Mouse (Mus musculus) liver, adult 10 weeks (tissue): Measurements from ENCODE around the gene Fktn. TPM values are rescaled to one million over a fixed set of nuclear protein-coding genes. Genes with fewer than 3 reads are reported as not detected.

Source experiments
- polyA plus RNA-seq: library from polyadenylated mRNA; stranded (reverse); fragments of 350-450 nt; fragmentation: Illumina TruSeq; extraction: RNeasy Lipid Tissue Mini Kit (QIAGEN cat#74804); gene quantifications from one replicate; pipeline ENCODE4 v1.2.3, GENCODE M21; 2014; ENCODE audit warnings: low read depth, low replicate concordance

Gene Fktn
- 8.8 TPM for polyA plus RNA-seq

DNA sequence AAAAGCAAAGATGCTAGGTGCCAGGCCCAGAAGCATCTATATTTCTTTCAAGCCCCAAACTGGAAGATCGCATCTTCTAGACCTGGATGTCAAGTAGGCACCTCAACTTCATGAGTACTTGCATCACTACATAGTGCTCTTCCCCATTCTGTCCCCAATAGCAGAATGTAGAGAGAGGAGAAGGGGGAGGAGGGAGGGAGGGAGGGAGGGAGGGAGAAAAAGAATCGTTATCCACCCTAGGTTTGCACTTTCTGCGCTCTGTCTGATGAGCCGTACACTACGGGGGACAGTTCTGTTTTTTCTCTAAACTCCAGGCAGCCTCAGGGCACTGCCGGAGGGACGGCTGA, at the start of gene Fktn:
Fktn (plus strand) TSS at position 295 of the 347 bp plus-strand sequence.

DNA sequence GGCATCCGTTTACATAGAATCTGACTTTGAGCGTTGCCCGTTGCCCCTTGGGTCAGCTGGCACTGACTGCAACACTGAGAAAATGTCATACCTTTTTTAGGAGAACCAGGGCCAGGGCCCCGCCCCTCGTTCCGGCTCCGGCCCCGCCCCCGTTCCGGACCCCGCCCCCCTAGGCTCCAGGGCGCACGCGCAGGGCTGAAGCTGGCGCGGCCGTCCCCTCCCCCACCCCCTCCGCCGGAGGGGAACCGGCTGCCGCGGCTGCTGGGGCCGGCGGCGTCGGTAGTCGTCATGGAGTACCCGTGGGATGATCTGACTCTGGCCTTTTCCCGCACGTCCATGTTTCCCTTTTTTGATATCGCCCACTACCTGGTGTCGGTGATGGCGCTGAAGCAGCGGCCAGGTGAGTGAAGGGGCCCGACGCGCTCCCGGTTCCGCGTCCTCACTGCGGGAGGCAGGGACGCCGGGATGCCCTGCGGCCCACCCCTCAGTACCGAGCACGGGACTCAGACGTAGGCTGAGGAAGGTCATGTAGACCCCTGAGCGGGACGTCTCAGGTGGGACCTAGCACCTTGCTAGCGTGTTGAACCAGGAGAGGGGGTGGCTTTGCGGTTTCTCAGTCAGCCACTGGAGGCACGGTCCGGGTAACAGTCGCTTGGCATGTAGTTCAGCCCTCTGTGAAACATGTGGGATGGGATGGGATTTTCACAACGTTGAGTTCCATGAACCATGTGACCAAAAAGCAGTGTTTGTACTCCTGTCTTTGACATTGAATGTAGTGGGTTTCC, 112.2 kb downstream of the Fktn start, which contains the start of gene Tmem38b:
Tmem38b (plus strand) TSS at position 225 of the 785 bp plus-strand sequence.

Other genes with a start within 250 kb of the Fktn start
- gene Fsd1l, start 82.5 kb upstream of the Fktn start, polyA plus RNA-seq = 0.45 TPM
- 0.13 TPM for gene Tal2, start 65.7 kb downstream of the Fktn start, polyA plus RNA-seq
- gene Tmem38b, start 112.0 kb downstream of the Fktn start, polyA plus RNA-seq = 65.1 TPM